Mouse (Mus musculus) lung, embryonic 16.5 days (tissue): ENCODE results near the gene Gm21541. TPM values are rescaled to one million over a fixed set of nuclear protein-coding genes. Genes with fewer than 3 reads are reported as not detected.
"Not testable (repeated sequence)": the region's sequence is repeated elsewhere in the genome, so short reads cannot be mapped to it uniquely, and the experiment has no call there.

Source experiments
- ATAC-seq: fragments of 200-750 bp; cut with Nextera tagmentation; 2 replicates; pipeline ENCODE4 v1.8.0; 2017; ENCODE audit warnings: low read depth, mild to moderate bottlenecking, moderate library complexity
- H3K27ac ChIP-seq: fragments of 300-500 bp; sonication (generic); 2 replicates; pipeline ENCODE4 v1.5.1; 2014; ENCODE audit warnings: mild to moderate bottlenecking, control low read depth, low read length
- H3K27me3 ChIP-seq: fragments of 300-500 bp; sonication (generic); 2 replicates; pipeline ENCODE4 v1.6.1; 2014; ENCODE audit warnings: low read depth, low read length, mixed read lengths; ENCODE audit not compliant: control insufficient read depth, insufficient read depth
- H3K36me3 ChIP-seq: fragments of 300-500 bp; sonication (generic); 2 replicates; pipeline ENCODE4 v1.6.1; 2014; ENCODE audit warnings: low read length; ENCODE audit not compliant: control insufficient read depth, insufficient read depth
- H3K4me1 ChIP-seq: fragments of 300-500 bp; sonication (generic); replicated peaks from 2 replicates; pipeline ENCODE4 v1.6.1; 2014; ENCODE audit warnings: low read length, mixed read lengths; ENCODE audit not compliant: control insufficient read depth, insufficient read depth
- H3K4me2 ChIP-seq: fragments of 300-500 bp; sonication (generic); 2 replicates; pipeline ENCODE4 v1.6.1; 2014; ENCODE audit warnings: low read depth, low read length, control low read depth
- H3K4me3 ChIP-seq: fragments of 300-500 bp; sonication (generic); 2 replicates; pipeline ENCODE4 v1.5.1; 2014; ENCODE audit warnings: mild to moderate bottlenecking, low read length, control low read depth
- H3K9ac ChIP-seq: fragments of 300-500 bp; sonication (generic); 2 replicates; pipeline ENCODE4 v1.6.1; 2014; ENCODE audit warnings: low read length, control low read depth
- H3K9me3 ChIP-seq: fragments of 300-500 bp; sonication (generic); 2 replicates; pipeline ENCODE4 v1.6.1; 2016; ENCODE audit warnings: low read length; ENCODE audit not compliant: control insufficient read depth
- WGBS: fragments of 180-500 bp; shearing (Covaris S2); extraction: QIAGEN DNeasy Blood & Tissue Kit; methylation state at CpG from one replicate; pipeline ENCODE4 v1.1.7; 2014; 5-methylcytosine and 5-hydroxymethylcytosine counted together
- polyA plus RNA-seq: library from polyadenylated mRNA; unstranded; fragments of >200 nt; fragmentation: Nextera tagmentation; extraction: Ambion mirVana; gene quantifications from 2 replicates; pipeline ENCODE4 v1.2.1, GENCODE M21; 2015

Gm21541 gene
- 27.4 and 47.0 TPM in 2 replicates for polyA plus RNA-seq

- H3K27ac ChIP-seq, ATAC-seq, H3K4me3 ChIP-seq, H3K9ac ChIP-seq, H3K4me2 ChIP-seq, H3K36me3 ChIP-seq, H3K27me3 ChIP-seq, H3K9me3 ChIP-seq, H3K4me1 ChIP-seq: not testable (repeated sequence)
- WGBS: no CpG with 5 or more reads among the region's 5 CpGs
Observed at GRCm38 (mm10) chr4:41903310-41903709, at the start of gene Gm21541. Gene Gm21541 (plus strand): TSS chr4:41903610.

- not testable (repeated sequence) for H3K9ac ChIP-seq, H3K9me3 ChIP-seq, H3K4me1 ChIP-seq, H3K4me3 ChIP-seq, H3K27me3 ChIP-seq, ATAC-seq, H3K4me2 ChIP-seq, H3K27ac ChIP-seq, H3K36me3 ChIP-seq
- no CpG with 5 or more reads among the region's 8 CpGs for WGBS
Observed at GRCm38 (mm10) chr4:41941272-41941671, 37.9 kb downstream of the Gm21541 start, which contains the start of gene Gm20878. Gene Gm20878 (plus strand): TSS chr4:41941572.

Other genes starting within 250 kb of the Gm21541 start
- gene Cntfr, start 206.5 kb upstream of the Gm21541 start, polyA plus RNA-seq: 6.9 and 8.4 TPM in 2 replicates
- 111 and 120 TPM in 2 replicates for gene Il11ra1, start 203.6 kb upstream of the Gm21541 start, polyA plus RNA-seq
- gene Rpp25l, start 190.1 kb upstream of the Gm21541 start, polyA plus RNA-seq: 80.5 and 85.0 TPM in 2 replicates
- 137 and 156 TPM in 2 replicates for gene Dctn3, start 180.4 kb upstream of the Gm21541 start, polyA plus RNA-seq
- not detected in 2 replicates for gene Arid3c, start 172.5 kb upstream of the Gm21541 start, polyA plus RNA-seq
- gene Galt, start 148.4 kb upstream of the Gm21541 start, polyA plus RNA-seq: 36.5 and 39.6 TPM in 2 replicates
- 69.9 and 72.2 TPM in 2 replicates for gene Sigmar1, start 147.5 kb upstream of the Gm21541 start, polyA plus RNA-seq
- 30.5 and 33.2 TPM in 2 replicates for gene Ccl27a, start 129.4 kb upstream of the Gm21541 start, polyA plus RNA-seq
- gene Gm20878, start 38.0 kb downstream of the Gm21541 start, polyA plus RNA-seq: 1.2 and 1.6 TPM in 2 replicates
- gene Fam205a4, start 62.4 kb downstream of the Gm21541 start, polyA plus RNA-seq: 0.10 TPM in 1 of 2 replicates, not detected in the other
- not detected in 2 replicates for gene Gm21093, start 131.1 kb downstream of the Gm21541 start, polyA plus RNA-seq
- gene Gm3893, start 187.6 kb downstream of the Gm21541 start, polyA plus RNA-seq: not detected in 2 replicates
- gene Gm13304, start 211.2 kb downstream of the Gm21541 start, polyA plus RNA-seq: 21.7 TPM in 1 of 2 replicates, not detected in the other
- 0.65 TPM in 1 of 2 replicates, not detected in the other for gene Gm13306, start 249.8 kb downstream of the Gm21541 start, polyA plus RNA-seq